Mouse (Mus musculus) bone marrow macrophage, adult 2 months (primary cell): Measurements from ENCODE around the gene Exoc1. TPM values are rescaled to one million over a fixed set of nuclear protein-coding genes. Genes with fewer than 3 reads are reported as not detected.
A peak's percentile ranks its signal among the peaks of the same experiment; 100 is the strongest.

ENCODE experiments used
- H3K27ac ChIP-seq: 2 replicates; pipeline ENCODE4 v1.5.1; 2012; ENCODE audit warnings: low read depth, low read length; ENCODE audit not compliant: insufficient read depth
- H3K4me1 ChIP-seq: 2 replicates; pipeline ENCODE4 v1.6.1; 2012; ENCODE audit warnings: low read length; ENCODE audit not compliant: control insufficient read depth, insufficient read depth
- H3K4me3 ChIP-seq: 2 replicates; pipeline ENCODE4 v1.5.1; 2012; ENCODE audit warnings: mild to moderate bottlenecking, low read length, moderate library complexity; ENCODE audit not compliant: insufficient read depth
- CTCF ChIP-seq: IDR thresholded peaks from 2 replicates; pipeline ENCODE4 v1.5.1; 2012; ENCODE audit warnings: low read depth, mild to moderate bottlenecking, low read length, moderate library complexity
- POLR2A ChIP-seq: IDR thresholded peaks from 2 replicates; pipeline ENCODE4 v1.6.1; 2012; ENCODE audit warnings: mild to moderate bottlenecking, low read depth, low read length, borderline replicate concordance
- polyA plus RNA-seq: library from polyadenylated mRNA; stranded (reverse); fragments of >200 nt; gene quantifications from 2 replicates; pipeline ENCODE4 v1.2.4, GENCODE M21; 2012; ENCODE audit not compliant: missing spikeins, insufficient read depth, insufficient read length

Gene Exoc1
- polyA plus RNA-seq, 1 experiment: 48.8 TPM

- no peak overlapping the region for H3K27ac ChIP-seq
- H3K4me1 ChIP-seq: no peaks in the 10 kb centered on the region
- TF ChIP-seq POLR2A (no peak), CTCF (no peak)
- H3K4me3 ChIP-seq: no peak overlapping the region
Measured at GRCm38 (mm10) chr5:76540181-76540580, 11.1 kb downstream of the Exoc1 start.

GRCm38 (mm10) chr5:76540842-76541241, 11.7 kb downstream of the Exoc1 start:
- H3K27ac ChIP-seq: no peak overlapping the region
- no peak overlapping the region for H3K4me3 ChIP-seq
- H3K4me1 ChIP-seq: no peaks in the 10 kb centered on the region
- TF ChIP-seq CTCF (no peak), POLR2A (no peak)

GRCm38 (mm10) chr5:76543200-76543599, 14.1 kb downstream of the Exoc1 start:
- H3K4me3 ChIP-seq: no peak overlapping the region
- no peak overlapping the region for H3K27ac ChIP-seq
- H3K4me1 ChIP-seq: no peaks in the 10 kb centered on the region
- no peak for TF ChIP-seq POLR2A
- no peak for TF ChIP-seq CTCF

GRCm38 (mm10) chr5:76550426-76550825, 21.3 kb downstream of the Exoc1 start:
- TF ChIP-seq CTCF (no peak), POLR2A (no peak)
- no peak overlapping the region for H3K4me3 ChIP-seq

GRCm38 (mm10) chr5:76565321-76565720, 36.2 kb downstream of the Exoc1 start:
- no peak overlapping the region for H3K4me3 ChIP-seq
- TF ChIP-seq CTCF: peak; percentile 98
- no peak for TF ChIP-seq POLR2A
- no peak overlapping the region for H3K27ac ChIP-seq
- H3K4me1 ChIP-seq: no peaks in the 10 kb centered on the region

More at GRCm38 (mm10) chr5:76550426-76550825, 21.3 kb downstream of the Exoc1 start:
- no peaks in the 10 kb centered on the region for H3K4me1 ChIP-seq
- no peak overlapping the region for H3K27ac ChIP-seq

GRCm38 (mm10) chr5:76574251-76574650, 45.1 kb downstream of the Exoc1 start:
- no peak overlapping the region for H3K27ac ChIP-seq
- no peaks in the 10 kb centered on the region for H3K4me1 ChIP-seq
- H3K4me3 ChIP-seq: no peak overlapping the region
- TF ChIP-seq CTCF: no peak
- no peak for TF ChIP-seq POLR2A

GRCm38 (mm10) chr5:76577026-76577425, 47.9 kb downstream of the Exoc1 start:
- Histone ChIP-seq H3K4me1 (no peaks in the 10 kb centered on the region), H3K4me3 (no peak overlapping the region), H3K27ac (no peak overlapping the region)
- TF ChIP-seq POLR2A: no peak

GRCm38 (mm10) chr5:76585378-76585777, 56.3 kb downstream of the Exoc1 start:
- peaks cover 3% of the 10 kb centered on the region for H3K4me1 ChIP-seq
- no peak overlapping the region for H3K27ac ChIP-seq
- no peak overlapping the region for H3K4me3 ChIP-seq
- TF ChIP-seq CTCF (no peak), POLR2A (no peak)

- H3K27ac ChIP-seq: peak within 1 kb of the TSS; percentile 82
Measured at GRCm38 (mm10) chr5:76588551-76589283, 59.6 kb downstream of the Exoc1 start, which contains the start of gene Cep135. Cep135 (plus strand) TSS chr5:76588698.

GRCm38 (mm10) chr5:76589311-76589710, 60.2 kb downstream of the Exoc1 start:
- H3K27ac ChIP-seq: peak overlapping the region; percentile 34; the same call in 1 of the 2 replicates
- H3K4me1 ChIP-seq: peaks cover 5% of the 10 kb centered on the region
- peak overlapping the region; percentile 68 for H3K4me3 ChIP-seq
- no peak for TF ChIP-seq CTCF
- TF ChIP-seq POLR2A: no peak

More at GRCm38 (mm10) chr5:76588551-76589283, 59.6 kb downstream of the Exoc1 start, which contains the start of gene Cep135:
- Histone ChIP-seq H3K4me3 (peak within 1 kb of the TSS; percentile 68), H3K4me1 (peaks cover 5% of the 10 kb centered on the region)
- TF ChIP-seq CTCF (peak; percentile 61), POLR2A (no peak)
